In the genomic region with DNA sequence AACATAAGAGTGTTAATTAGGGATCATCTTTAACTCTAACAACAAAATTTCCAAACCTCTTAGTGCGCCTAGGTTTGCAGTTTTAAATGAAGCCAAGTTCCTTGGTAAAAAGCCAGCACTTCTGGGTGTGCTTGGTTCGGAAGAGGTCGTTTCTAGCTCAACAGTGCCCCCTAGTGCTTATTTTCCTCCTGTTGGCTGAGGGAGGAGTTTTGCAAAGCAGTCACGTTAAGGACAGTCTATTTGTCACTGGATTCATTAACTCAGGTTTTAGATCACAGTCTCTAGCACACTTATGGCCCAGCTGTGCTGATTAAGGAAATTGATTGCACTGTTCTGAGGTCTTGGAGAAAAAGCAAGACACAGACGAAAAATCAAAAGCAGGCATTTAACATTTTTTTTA, we compare ENCODE assay signal across 9 mouse cellular contexts. TPM values are rescaled to one million over a fixed set of nuclear protein-coding genes. Genes with fewer than 3 reads are reported as not detected.
A peak's percentile ranks its signal among the peaks of the same experiment; 100 is the strongest.
DNase-seq lines count a peak whose midpoint lies in the region; ATAC-seq and TF ChIP-seq lines count a peak whose summit lies in the region.
"Had no signal": no experiment of that assay in that cellular context is flagged by ENCODE, and none has a peak within 500 bp of the region (broad histone marks: within the 10 kb centered on the region; RNA-seq: fewer than 3 reads in every experiment).

No protein-coding gene starts in this region.

- H3K4me3 ChIP-seq in E14TG2a.4 (replicated peaks; ENCODE audit: low read length) = no peak overlapping the region
- no peak overlapping the region for H3K4me3 ChIP-seq in embryonic facial prominence, embryonic 10.5 days
- H3K4me3 ChIP-seq in kidney, embryonic 15.5 days (replicated peaks) = no peak overlapping the region
- H3K4me3 ChIP-seq in thymus, adult 2 months (ENCODE audit: control insufficient read depth, insufficient read depth, low read length) = no peak overlapping the region
- H3K4me3 ChIP-seq: liver, embryonic 15.5 days had no signal

- no peak overlapping the region for H3K4me2 ChIP-seq in kidney, embryonic 15.5 days
- H3K4me2 ChIP-seq: liver, embryonic 15.5 days had no signal

- no peak overlapping the region for H3K9ac ChIP-seq in kidney, embryonic 15.5 days
- H3K9ac ChIP-seq: liver, embryonic 15.5 days had no signal

- no peak for TF ChIP-seq POLR2A in thymus, adult 2 months (IDR thresholded peaks at IDR 0.05; ENCODE audit: control insufficient read depth, extremely low read depth, insufficient read depth, low read length, poor library complexity)

- DNase-seq in adrenal gland, postnatal 25 days = peak; percentile 69
- peak; percentile 77 for DNase-seq in embryonic facial prominence, embryonic 10.5 days (ENCODE audit: low spot score)
- peak; percentile 69 to 87 for DNase-seq in heart, adult 9 months (ENCODE audit: low spot score in 2 of 2)
- DNase-seq in liver = peak; percentile 72
- DNase-seq in neural tube, embryonic 10.5 days (ENCODE audit: extremely low spot score, low spot score) = peak; percentile 76
- DNase-seq in thymus, adult 2 months = peak; percentile 76

- H3K27ac ChIP-seq in embryonic facial prominence, embryonic 10.5 days (replicated peaks) = no peak overlapping the region
- 0 out of 2 replicates have a peak overlapping the region, but pooled peaks have one; percentile 38 for H3K27ac ChIP-seq in kidney, embryonic 15.5 days
- H3K27ac ChIP-seq in thymus, adult 2 months (ENCODE audit: control insufficient read depth, insufficient read depth, low read length) = no peak overlapping the region
- H3K27ac ChIP-seq: liver, embryonic 15.5 days had no signal

- peak; percentile 43 for TF ChIP-seq CTCF in E14TG2a.4 (conservative IDR thresholded peaks at IDR 0.05; ENCODE audit: low read length)
- TF ChIP-seq CTCF in thymus, adult 2 months (IDR thresholded peaks at IDR 0.05; ENCODE audit: borderline replicate concordance, control insufficient read depth, extremely low read depth, insufficient read depth, low read length, poor library complexity) = no peak

- no peaks in the 10 kb centered on the region for H3K9me3 ChIP-seq in E14TG2a.4 (ENCODE audit: low read length)
- peaks cover 9% of the 10 kb centered on the region for H3K9me3 ChIP-seq in embryonic facial prominence, embryonic 10.5 days
- no peaks in the 10 kb centered on the region; the same call in 1 of the 2 replicates for H3K9me3 ChIP-seq in kidney, embryonic 15.5 days (replicated peaks)

- 13% methylated on average over 5 of the region's 5 CpGs for WGBS in embryonic facial prominence, embryonic 10.5 days
- 9% methylated on average over 5 of the region's 5 CpGs for WGBS in kidney, embryonic 15.5 days
- 16% methylated on average over 5 of the region's 5 CpGs for WGBS in thymus, adult 2 months

- H3K36me3 ChIP-seq in E14TG2a.4 (ENCODE audit: insufficient read depth, low read length) = no peaks in the 10 kb centered on the region
- peaks cover 42% of the 10 kb centered on the region for H3K36me3 ChIP-seq in embryonic facial prominence, embryonic 10.5 days (replicated peaks)
- H3K36me3 ChIP-seq in kidney, embryonic 15.5 days = peaks cover 9% of the 10 kb centered on the region
- H3K36me3 ChIP-seq in thymus, adult 2 months (ENCODE audit: control insufficient read depth, insufficient read depth, low read length) = no peaks in the 10 kb centered on the region
- H3K36me3 ChIP-seq: liver, embryonic 15.5 days had no signal

- H3K27me3 ChIP-seq in E14TG2a.4 (ENCODE audit: insufficient read depth, low read length) = peaks cover 6% of the 10 kb centered on the region; the same call in 1 of the 2 replicates
- H3K27me3 ChIP-seq in embryonic facial prominence, embryonic 10.5 days (replicated peaks; ENCODE audit: low read depth, poor library complexity, severe bottlenecking) = no peaks in the 10 kb centered on the region
- H3K27me3 ChIP-seq in kidney, embryonic 15.5 days = no peaks in the 10 kb centered on the region
- H3K27me3 ChIP-seq in thymus, adult 2 months (ENCODE audit: control insufficient read depth, insufficient read depth, low read length) = no peaks in the 10 kb centered on the region
- H3K27me3 ChIP-seq: liver, embryonic 15.5 days had no signal

- H3K4me1 ChIP-seq in E14TG2a.4 (replicated peaks; ENCODE audit: low read depth, low read length) = peaks cover 18% of the 10 kb centered on the region
- H3K4me1 ChIP-seq in embryonic facial prominence, embryonic 10.5 days = peaks cover 11% of the 10 kb centered on the region
- peaks cover 22% of the 10 kb centered on the region for H3K4me1 ChIP-seq in kidney, embryonic 15.5 days
- no peaks in the 10 kb centered on the region; the same call in 1 of the 2 replicates for H3K4me1 ChIP-seq in thymus, adult 2 months (replicated peaks; ENCODE audit: control insufficient read depth, insufficient read depth, low read length)
- H3K4me1 ChIP-seq: liver, embryonic 15.5 days had no signal

- ATAC-seq in kidney, embryonic 15.5 days (replicated peaks; ENCODE audit: low FRiP score) = peak; percentile 71; the same call in 1 of the 2 replicates

RNA-seq across cellular contexts. Expression of gene Prickle1, which starts 19.8 kb away (rescaled TPM):
- 17.0 and 18.2 TPM in 2 replicates for total RNA-seq in adrenal gland, postnatal 25 days (2021)
- polyA plus RNA-seq in embryonic facial prominence, embryonic 10.5 days (2016; fragmentation: Nextera tagmentation; extraction: Ambion mirVana) = 17.2 and 20.4 TPM in 2 replicates
- polyA plus RNA-seq in kidney, embryonic 15.5 days (2015; fragmentation: Nextera tagmentation; extraction: Ambion mirVana) = 24.3 and 27.0 TPM in 2 replicates
- 9.7 and 13.1 TPM in 2 replicates for polyA plus RNA-seq in thymus, adult 2 months (2012; rRNA removed)
